Mouse (Mus musculus) megakaryocyte-erythroid progenitor cell, adult 5-6 weeks (primary cell): ENCODE results near the gene Fat2. TPM values are rescaled to one million over a fixed set of nuclear protein-coding genes. Genes with fewer than 3 reads are reported as not detected.

ENCODE experiments used
- ATAC-seq: replicated peaks from 2 replicates; pipeline ENCODE4 v1.8.0; 2016; ENCODE audit warnings: mild to moderate bottlenecking, inconsistent platforms; ENCODE audit not compliant: severe bottlenecking, poor library complexity, low FRiP score, low TSS enrichment
- total RNA-seq, 2 experiments: library from RNA; stranded (forward) in 1 of 2; stranded (reverse) in 1 of 2; fragments of 200-1000, 215-1000 nt in 1 of 2; fragments of >200 nt in 1 of 2; fragmentation: Nextera tagmentation in 1 of 2; gene quantifications; 2 replicates each; pipeline ENCODE4 v1.2.3; 2014 to 2017

Gene Fat2
- total RNA-seq, 2 experiments from 2014 or later = not detected

- ATAC-seq = no peak
These were observed 72.0 kb downstream of the Fat2 start for GRCm38 (mm10) chr11:55264318-55264717.

GRCm38 (mm10) chr11:55262000-55262399 lies 74.4 kb downstream of the Fat2 start:
- no peak for ATAC-seq

GRCm38 (mm10) chr11:55261105-55261504 lies 75.3 kb downstream of the Fat2 start:
- no peak for ATAC-seq

GRCm38 (mm10) chr11:55253391-55253790 lies 83.0 kb downstream of the Fat2 start:
- no peak for ATAC-seq

- ATAC-seq = no peak
These were observed 85.8 kb downstream of the Fat2 start for GRCm38 (mm10) chr11:55250527-55250926.

- peak; percentile 91 for ATAC-seq
These were observed 95.8 kb downstream of the Fat2 start for GRCm38 (mm10) chr11:55240556-55240955.

- peak; percentile 45; the same call in 1 of the 2 replicates for ATAC-seq
These were observed 96.9 kb downstream of the Fat2 start for GRCm38 (mm10) chr11:55239496-55239895.

DNA sequence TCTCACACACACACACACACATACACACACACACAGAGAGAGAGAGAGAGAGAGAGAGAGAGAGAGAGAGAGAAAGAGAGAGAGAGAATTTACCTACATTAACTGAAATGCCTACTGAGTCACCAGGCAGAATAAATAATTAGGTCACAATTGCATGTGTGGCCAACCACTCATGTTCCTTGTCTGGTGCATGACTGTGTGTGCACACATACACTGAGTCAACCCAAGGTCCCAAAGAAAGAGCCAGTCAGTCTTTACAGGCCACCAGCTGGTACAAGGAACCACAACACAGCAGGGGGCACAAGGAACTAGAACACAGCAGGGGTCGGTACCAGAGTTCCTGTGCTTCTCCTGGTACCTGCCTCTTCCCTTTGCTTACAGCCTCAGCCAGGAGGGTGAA lies 99.5 kb downstream of the Fat2 start:
- ATAC-seq = no peak

GRCm38 (mm10) chr11:55234791-55235190 lies 101.6 kb downstream of the Fat2 start:
- ATAC-seq = no peak

GRCm38 (mm10) chr11:55234288-55234687 lies 102.1 kb downstream of the Fat2 start:
- ATAC-seq = no peak

- ATAC-seq = no peak
These were observed 105.3 kb downstream of the Fat2 start for GRCm38 (mm10) chr11:55231034-55231433.

DNA sequence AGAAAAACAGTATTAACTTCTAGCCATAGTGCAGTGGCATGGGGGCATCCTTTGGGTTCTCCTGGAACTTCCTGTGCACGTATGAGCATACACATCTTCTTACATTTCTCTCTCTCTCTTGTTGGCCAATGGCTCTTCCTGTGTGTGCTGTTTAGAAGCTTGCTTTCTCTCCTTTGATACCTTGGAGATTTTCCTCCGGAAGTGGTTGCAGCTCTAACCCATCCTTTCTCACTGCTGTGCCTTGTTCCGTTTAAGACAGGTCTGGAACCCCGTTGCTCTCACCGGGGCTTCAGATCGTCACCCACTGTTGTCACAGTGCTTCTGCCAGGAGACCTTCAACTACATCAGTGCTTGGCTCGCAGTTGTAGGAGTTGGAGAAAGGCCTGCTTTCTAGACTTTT lies 115.1 kb downstream of the Fat2 start:
- no peak for ATAC-seq

DNA sequence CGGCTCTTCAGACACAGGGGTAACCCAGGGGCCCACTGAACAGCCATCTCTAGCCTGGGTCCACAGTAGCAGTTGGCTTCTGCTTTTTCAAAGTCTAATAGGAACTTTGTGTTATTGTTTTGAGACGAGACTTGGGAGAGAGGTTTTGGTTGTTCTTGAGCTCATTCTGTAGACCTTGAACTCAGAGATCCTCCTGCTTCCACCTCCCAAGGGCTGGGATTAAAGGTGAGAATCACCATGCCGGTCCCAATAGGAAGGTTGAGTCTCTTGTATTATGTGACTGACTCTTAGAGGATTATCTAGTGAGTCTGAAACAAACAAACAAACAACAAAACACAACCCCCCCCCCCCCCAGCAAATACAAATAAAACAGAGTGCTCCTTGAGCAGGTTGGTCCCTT lies 117.9 kb downstream of the Fat2 start:
- ATAC-seq = no peak

DNA sequence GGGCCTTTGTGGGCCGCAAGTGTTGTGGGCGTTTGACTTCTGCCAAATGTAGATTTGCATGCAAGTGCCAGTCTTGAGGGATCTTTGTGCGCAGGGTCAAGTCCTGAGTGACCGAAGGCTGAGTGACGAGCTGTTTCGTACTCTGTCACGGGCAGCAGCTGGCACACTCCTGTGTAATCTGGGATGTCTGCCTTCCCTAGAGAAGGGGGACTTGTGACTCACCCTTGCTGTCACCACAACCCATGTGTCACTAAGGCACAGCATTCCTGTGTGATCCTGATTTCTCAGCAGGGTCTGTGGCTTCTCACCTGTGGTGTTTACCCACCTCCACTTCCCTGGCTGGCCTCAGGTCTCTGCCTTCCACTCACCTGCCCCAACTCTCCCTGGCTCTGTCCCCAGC lies 118.5 kb downstream of the Fat2 start:
- ATAC-seq = no peak

- no peak for ATAC-seq
These were observed 118.9 kb downstream of the Fat2 start for GRCm38 (mm10) chr11:55217418-55217817.

- ATAC-seq = no peak
These were observed 119.5 kb downstream of the Fat2 start for GRCm38 (mm10) chr11:55216830-55217229.

GRCm38 (mm10) chr11:55216061-55216460 lies 120.3 kb downstream of the Fat2 start:
- no peak for ATAC-seq

- no peak for ATAC-seq
These were observed 121.4 kb downstream of the Fat2 start for GRCm38 (mm10) chr11:55214978-55215377.

GRCm38 (mm10) chr11:55214161-55214560 lies 122.2 kb downstream of the Fat2 start:
- no peak for ATAC-seq

GRCm38 (mm10) chr11:55213518-55213917 lies 122.8 kb downstream of the Fat2 start:
- ATAC-seq = no peak

DNA sequence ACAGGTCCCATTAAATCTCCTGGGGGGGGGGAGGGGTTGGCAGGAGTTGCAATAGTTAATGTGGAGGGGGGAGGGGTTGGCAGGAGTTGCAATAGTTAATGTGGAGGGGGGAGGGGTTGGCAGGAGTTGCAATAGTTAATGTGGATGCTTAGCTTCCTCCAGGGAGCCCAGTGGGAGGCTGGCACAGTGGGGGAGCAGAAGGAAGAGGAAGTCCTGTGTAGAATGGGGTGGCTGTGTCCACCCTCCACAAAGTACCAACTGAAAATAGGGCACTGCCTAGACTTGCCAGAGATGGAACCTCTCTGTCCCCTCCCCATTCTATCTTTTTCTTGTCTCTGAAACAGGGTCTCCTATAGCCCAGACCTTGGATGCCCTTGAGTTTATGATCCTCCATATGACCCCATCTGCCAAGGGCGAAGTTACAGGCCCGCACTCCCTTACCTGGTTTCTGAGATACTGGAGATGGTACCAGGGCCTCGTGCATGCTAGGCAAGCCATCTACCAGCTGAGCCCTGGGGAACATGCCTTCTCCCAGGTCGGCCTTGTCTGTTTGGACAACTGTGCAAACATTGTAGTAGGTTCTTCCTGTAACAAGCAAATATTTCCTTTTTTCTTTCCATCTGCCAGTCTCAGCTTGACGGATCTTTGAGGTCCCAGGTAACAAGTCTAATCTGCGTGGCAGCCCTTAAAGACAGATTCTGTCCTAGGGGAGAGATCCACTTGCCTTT lies 126.6 kb downstream of the Fat2 start:
- no peak for ATAC-seq

DNA sequence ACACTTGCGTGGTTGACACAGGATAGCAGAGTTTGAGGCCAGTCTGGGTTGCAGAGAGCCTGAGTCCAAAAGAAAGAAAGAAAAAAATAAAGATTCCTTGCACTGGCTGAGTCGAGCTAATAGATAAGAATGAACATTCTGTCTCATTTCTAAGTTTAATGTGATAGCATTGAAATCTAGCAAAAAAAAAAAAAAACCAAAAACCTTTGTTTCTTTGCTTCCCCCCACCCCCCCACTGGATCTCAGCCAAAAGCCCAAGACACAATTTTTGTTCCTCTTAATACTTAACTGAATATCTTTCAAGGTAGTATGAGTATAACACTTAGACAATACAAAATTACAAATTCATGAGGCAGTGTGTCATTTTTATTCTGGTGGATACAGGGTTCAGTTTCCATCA lies 127.3 kb downstream of the Fat2 start:
- ATAC-seq = no peak
